Comparison of ENCODE assay signal across 8 mouse cellular contexts in the genomic region with DNA sequence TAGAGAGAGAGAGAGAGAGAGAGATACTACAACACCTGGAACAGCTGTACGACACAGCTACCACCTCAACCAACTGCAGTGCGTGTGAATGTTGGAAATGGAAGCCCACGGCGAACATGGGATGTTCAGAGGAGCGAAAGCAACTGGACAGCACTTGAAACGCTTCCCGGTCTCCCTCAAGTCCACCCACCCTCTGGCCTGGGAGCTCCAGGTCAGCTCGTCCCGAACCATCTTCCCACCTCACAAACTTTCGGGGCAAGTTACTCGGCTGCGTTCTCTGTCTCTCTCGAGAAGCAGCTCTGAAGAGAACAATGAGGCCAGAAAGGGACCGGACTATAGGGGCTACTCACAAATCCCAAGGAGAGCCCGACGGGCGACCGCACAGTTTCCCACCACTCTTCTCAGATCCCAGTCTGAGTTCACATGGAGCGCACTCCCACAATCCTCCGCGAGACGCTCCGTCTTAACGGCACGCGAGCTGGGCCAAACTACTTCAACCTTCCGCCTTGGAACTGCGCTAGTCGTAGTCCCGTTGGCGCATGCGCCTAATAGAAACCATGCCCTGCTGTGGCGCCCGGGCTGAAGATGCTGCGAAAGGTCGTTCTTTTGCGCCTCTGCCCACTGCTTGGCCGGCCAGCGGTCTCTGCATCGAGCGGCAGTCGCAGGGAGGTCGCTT. TPM values are rescaled to one million over a fixed set of nuclear protein-coding genes. Genes with fewer than 3 reads are reported as not detected.
DNase-seq lines count a peak whose midpoint lies in the region; ATAC-seq and TF ChIP-seq lines count a peak whose summit lies in the region.

A gene (minus strand): TSS at position 438 of the 676 bp plus-strand sequence.
A gene (plus strand): TSS at position 523 of the 676 bp plus-strand sequence.

- peak within 1 kb of the TSS; percentile 96 for H3K4me3 ChIP-seq in bone marrow macrophage, adult 2 months (ENCODE audit: insufficient read depth, low read length)
- H3K4me3 ChIP-seq in embryonic fibroblast, embryonic 13.5 days (ENCODE audit: insufficient read depth, low read length): peak within 1 kb of the TSS; percentile 97
- peak within 1 kb of the TSS; percentile 95 for H3K4me3 ChIP-seq in kidney, embryonic 14.5 days (ENCODE audit: low read length)
- peak within 1 kb of the TSS; percentile 82 for H3K4me3 ChIP-seq in limb, embryonic 15.5 days

- peaks cover 11% of the 10 kb centered on the region for H3K4me1 ChIP-seq in bone marrow macrophage, adult 2 months (ENCODE audit: control insufficient read depth, insufficient read depth, low read length)
- no peaks in the 10 kb centered on the region for H3K4me1 ChIP-seq in embryonic fibroblast, embryonic 13.5 days (ENCODE audit: control insufficient read depth, insufficient read depth, low read length)
- peaks cover 5% of the 10 kb centered on the region; the same call in 1 of the 2 replicates for H3K4me1 ChIP-seq in kidney, embryonic 14.5 days (ENCODE audit: control insufficient read depth, insufficient read depth, low read length)
- H3K4me1 ChIP-seq in limb, embryonic 15.5 days: peaks cover 10% of the 10 kb centered on the region

- H3K4me2 ChIP-seq in kidney, embryonic 14.5 days (replicated peaks; ENCODE audit: low read depth, low read length): peak within 1 kb of the TSS; percentile 82
- H3K4me2 ChIP-seq in limb, embryonic 15.5 days: peak within 1 kb of the TSS; percentile 73

- peak; percentile 99 for ATAC-seq in kidney, embryonic 14.5 days (ENCODE audit: low FRiP score, low TSS enrichment)
- ATAC-seq in limb, embryonic 15.5 days (ENCODE audit: insufficient number of reproducible peaks, low FRiP score, low TSS enrichment, low read depth): peak; percentile 93

- no peak for TF ChIP-seq CTCF in bone marrow macrophage, adult 2 months (IDR thresholded peaks at IDR 0.05; ENCODE audit: low read depth, low read length)
- TF ChIP-seq CTCF in embryonic fibroblast, embryonic 13.5 days (IDR thresholded peaks at IDR 0.05; ENCODE audit: borderline replicate concordance, insufficient read depth, low read length): no peak

- DNase-seq in A20 (ENCODE audit: low read depth, low spot score): peak; percentile 95
- DNase-seq in heart, adult 9 months (ENCODE audit: low spot score in 2 of 2): peak; percentile 96 to 97
- DNase-seq in monocyte, adult 2 months (ENCODE audit: low read depth in 1 of 2, low spot score in 2 of 2): peak; percentile 65 to 78
- DNase-seq in spleen, postnatal 36 days (ENCODE audit: low spot score in 2 of 2): peak; percentile 91 to 92

- H3K27me3 ChIP-seq in kidney, embryonic 14.5 days (ENCODE audit: control insufficient read depth, insufficient read depth, low read length): no peaks in the 10 kb centered on the region
- H3K27me3 ChIP-seq in limb, embryonic 15.5 days: no peaks in the 10 kb centered on the region

- H3K27ac ChIP-seq in bone marrow macrophage, adult 2 months (ENCODE audit: insufficient read depth, low read depth, low read length): peak within 1 kb of the TSS; percentile 22; the same call in 1 of the 2 replicates
- 0 out of 2 replicates have a peak within 1 kb of the TSS, but pooled peaks have one; percentile 50 for H3K27ac ChIP-seq in embryonic fibroblast, embryonic 13.5 days (ENCODE audit: insufficient read depth, low read length)
- peak within 1 kb of the TSS; percentile 86 for H3K27ac ChIP-seq in kidney, embryonic 14.5 days (ENCODE audit: low read depth, low read length)
- peak within 1 kb of the TSS; percentile 89 for H3K27ac ChIP-seq in limb, embryonic 15.5 days

- TF ChIP-seq POLR2A in bone marrow macrophage, adult 2 months (IDR thresholded peaks at IDR 0.05; ENCODE audit: borderline replicate concordance, low read depth, low read length): no peak
- TF ChIP-seq POLR2A in embryonic fibroblast, embryonic 13.5 days (IDR thresholded peaks at IDR 0.05; ENCODE audit: low read depth, low read length): peak; percentile 89

- H3K9ac ChIP-seq in kidney, embryonic 14.5 days (ENCODE audit: low read depth, low read length): peak within 1 kb of the TSS; percentile 90
- H3K9ac ChIP-seq in limb, embryonic 15.5 days: peak within 1 kb of the TSS; percentile 75

- WGBS in kidney, embryonic 14.5 days: under 1% methylated on average over 43 of the region's 43 CpGs
- WGBS in limb, embryonic 15.5 days: under 1% methylated on average over 43 of the region's 43 CpGs

- H3K9me3 ChIP-seq in kidney, embryonic 14.5 days (ENCODE audit: control insufficient read depth, low read length): no peaks in the 10 kb centered on the region
- H3K9me3 ChIP-seq in limb, embryonic 15.5 days: no peaks in the 10 kb centered on the region

- peaks cover 13% of the 10 kb centered on the region for H3K36me3 ChIP-seq in kidney, embryonic 14.5 days (ENCODE audit: control insufficient read depth, insufficient read depth, low read length)
- H3K36me3 ChIP-seq in limb, embryonic 15.5 days: peaks cover 16% of the 10 kb centered on the region

RNA-seq across cellular contexts. Expression of the first gene that starts in this region (rescaled TPM):
- polyA plus RNA-seq in bone marrow macrophage, adult 2 months (2012; ENCODE audit: insufficient read depth, insufficient read length, missing spikeins): 16.7 and 17.3 TPM in 2 replicates
- polyA plus RNA-seq in embryonic fibroblast, embryonic 13.5 days (2011; ENCODE audit: insufficient read length, low read depth, missing spikeins): 29.3 and 32.7 TPM in 2 replicates
- 36.3 and 41.0 TPM in 2 replicates for polyA plus RNA-seq in kidney, embryonic 14.5 days (2014; fragmentation: Nextera tagmentation; extraction: Ambion mirVana)
- 21.1 and 24.8 TPM in 2 replicates for polyA plus RNA-seq in limb, embryonic 15.5 days (2015; fragmentation: Nextera tagmentation; extraction: Ambion mirVana)

RNA-seq across cellular contexts. Expression of the second gene that starts in this region (rescaled TPM):
- 7.4 and 10.4 TPM in 2 replicates for polyA plus RNA-seq in bone marrow macrophage, adult 2 months (2012; ENCODE audit: insufficient read depth, insufficient read length, missing spikeins)
- polyA plus RNA-seq in embryonic fibroblast, embryonic 13.5 days (2011; ENCODE audit: insufficient read length, low read depth, missing spikeins): 16.9 and 18.8 TPM in 2 replicates
- polyA plus RNA-seq in kidney, embryonic 14.5 days (2014; fragmentation: Nextera tagmentation; extraction: Ambion mirVana): 22.7 and 26.8 TPM in 2 replicates
- 22.1 and 22.9 TPM in 2 replicates for polyA plus RNA-seq in limb, embryonic 15.5 days (2015; fragmentation: Nextera tagmentation; extraction: Ambion mirVana)

Comparison
In these comparisons a context has a peak if more than half of its experiments do, and no peak if none do; other contexts are left out.
1. Peak in every context shown above with its lines: DNase-seq, ATAC-seq, H3K4me3 ChIP-seq and H3K27ac ChIP-seq.
2. H3K27ac ChIP-seq: peak in every context shown above with its lines; median percentile 89 in limb, embryonic 15.5 days; 86 in kidney, embryonic 14.5 days; 50 in embryonic fibroblast, embryonic 13.5 days; 22 in bone marrow macrophage, adult 2 months.